Mouse (Mus musculus): ENCODE results near the gene Frem2. TPM values are rescaled to one million over a fixed set of nuclear protein-coding genes. Genes with fewer than 3 reads are reported as not detected.

Frem2 gene
- total RNA-seq, 2 experiments from 2014 or later = 0.94 to 3.9 TPM

DNA sequence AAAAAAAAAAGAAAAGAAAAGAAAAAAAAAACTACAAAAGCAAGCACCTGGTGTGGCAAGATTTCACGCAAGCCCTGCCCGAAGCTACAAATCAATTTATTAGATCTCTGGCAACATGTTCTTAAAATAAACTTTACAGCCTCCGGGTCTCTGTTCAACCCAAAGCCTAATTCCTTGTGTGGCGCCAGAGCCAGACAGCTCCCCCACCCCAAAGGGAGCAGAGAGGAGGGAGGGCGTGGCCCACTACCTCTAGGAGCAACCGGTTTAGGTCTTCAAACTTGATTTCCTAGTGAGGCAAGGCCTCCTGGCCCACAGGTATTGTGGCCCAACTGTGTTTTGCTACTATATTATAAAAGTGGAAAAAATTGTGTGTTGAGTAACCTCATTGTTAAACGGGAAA is 57.8 kb downstream of the Frem2 start:
- H3K4me3 ChIP-seq = no peak overlapping the region
- TF ChIP-seq CTCF (IDR thresholded peaks at IDR 0.05) = no peak
- DNase-seq = no peak
- no peak overlapping the region for H3K27ac ChIP-seq
- intact Hi-C loops (cut with DNase I) = no loop called here

- Histone ChIP-seq H3K27ac (no peak overlapping the region), H3K4me3 (no peak overlapping the region)
- intact Hi-C loops (cut with DNase I) = no loop called here
- TF ChIP-seq CTCF (IDR thresholded peaks at IDR 0.05) = no peak
- DNase-seq = no peak
Measured at GRCm38 (mm10) chr3:53598153-53598800, 58.9 kb downstream of the Frem2 start.

DNA sequence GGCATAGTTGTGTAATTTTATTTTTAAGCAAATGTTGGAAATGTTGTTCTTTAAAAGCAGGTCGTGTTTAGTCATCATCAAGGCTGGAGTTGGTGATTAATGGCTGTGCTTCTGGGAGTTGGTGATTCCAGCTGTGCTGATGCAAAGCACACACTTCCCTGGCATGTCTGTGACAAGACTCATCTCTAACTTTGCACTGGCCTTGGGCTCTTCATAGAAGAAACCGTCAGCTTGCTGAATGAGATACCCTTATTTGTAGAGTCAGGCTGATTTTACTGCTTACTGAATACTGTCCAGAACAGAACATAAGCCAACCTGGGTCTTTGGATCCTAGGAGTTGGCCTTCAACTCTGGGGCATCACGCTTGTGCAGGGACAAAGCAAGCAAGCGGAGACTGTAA is 62.7 kb downstream of the Frem2 start:
- intact Hi-C loops (cut with DNase I) = no loop called here
- no peak for DNase-seq
- Histone ChIP-seq H3K27ac (no peak overlapping the region), H3K4me3 (no peak overlapping the region)
- TF ChIP-seq CTCF (IDR thresholded peaks at IDR 0.05) = no peak

DNA sequence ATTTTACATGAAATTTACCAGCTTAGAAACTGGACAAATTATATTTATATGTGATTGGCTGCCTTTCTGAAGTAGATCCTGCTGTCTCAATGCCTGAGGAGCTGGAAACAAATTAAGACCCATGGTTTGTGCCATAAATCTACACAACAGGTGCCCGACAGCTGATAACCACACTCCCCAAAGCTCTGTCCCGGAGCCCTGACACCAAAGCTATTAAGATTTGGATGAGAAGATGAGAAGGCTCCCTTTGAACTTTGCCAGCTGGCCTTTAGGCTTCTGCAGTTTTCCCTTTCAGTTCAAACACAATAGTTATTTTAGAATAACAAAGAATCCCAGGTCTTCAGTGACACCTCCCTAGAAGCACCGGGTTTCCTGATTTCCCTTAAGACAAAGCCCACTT is 63.4 kb downstream of the Frem2 start:
- H3K4me3 ChIP-seq = no peak overlapping the region
- TF ChIP-seq CTCF (IDR thresholded peaks at IDR 0.05) = no peak
- H3K27ac ChIP-seq = no peak overlapping the region
- DNase-seq = no peak
- intact Hi-C loops (cut with DNase I) = no loop called here

- TF ChIP-seq CTCF (IDR thresholded peaks at IDR 0.05) = no peak
- intact Hi-C loops (cut with DNase I) = no loop called here
- DNase-seq = no peak
- Histone ChIP-seq H3K4me3 (no peak overlapping the region), H3K27ac (no peak overlapping the region)
Measured at GRCm38 (mm10) chr3:53592036-53592435, 65.1 kb downstream of the Frem2 start.

- TF ChIP-seq CTCF (IDR thresholded peaks at IDR 0.05) = peak; percentile 75
- Histone ChIP-seq H3K4me3 (no peak overlapping the region), H3K27ac (no peak overlapping the region)
- intact Hi-C loops (cut with DNase I) = loop anchor here (1.0 to 2.0 kb wide), 2 partner anchors 67 to 139 kb away; partner anchors contain the start of gene Frem2
- peak; percentile 35 for DNase-seq
Measured at GRCm38 (mm10) chr3:53590139-53590621, 67.0 kb downstream of the Frem2 start.

DNA sequence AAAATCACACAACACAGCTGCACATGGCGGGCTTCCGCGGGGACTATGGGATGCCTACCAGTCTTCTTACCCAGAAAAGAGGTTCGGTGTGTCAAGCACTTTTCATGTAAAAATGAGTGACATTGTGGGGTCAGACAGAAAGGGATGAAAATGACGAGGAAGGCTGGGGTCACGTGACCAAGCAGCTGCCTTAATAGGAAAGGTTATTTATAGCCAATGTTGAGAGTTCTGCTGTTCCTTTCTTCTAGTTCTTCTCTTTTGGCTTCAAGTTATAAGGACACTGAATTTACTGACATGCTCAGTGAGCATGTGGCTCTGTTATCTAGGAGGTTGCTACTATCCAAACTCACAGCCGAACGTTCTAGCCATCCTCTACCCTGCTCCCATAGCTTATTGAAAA is 73.9 kb downstream of the Frem2 start:
- DNase-seq = no peak
- no peak for TF ChIP-seq CTCF (IDR thresholded peaks at IDR 0.05)
- intact Hi-C loops (cut with DNase I) = no loop called here

GRCm38 (mm10) chr3:53580596-53581254 is 76.4 kb downstream of the Frem2 start:
- Histone ChIP-seq H3K4me3 (no peak overlapping the region), H3K27ac (no peak overlapping the region)
- intact Hi-C loops (cut with DNase I) = no loop called here
- no peak for TF ChIP-seq CTCF (IDR thresholded peaks at IDR 0.05)
- DNase-seq = no peak

More for the DNA sequence above, 73.9 kb downstream of the Frem2 start:
- no peak overlapping the region for H3K4me3 ChIP-seq
- no peak overlapping the region for H3K27ac ChIP-seq

- no peak for DNase-seq
- TF ChIP-seq CTCF (IDR thresholded peaks at IDR 0.05) = no peak
- Histone ChIP-seq H3K27ac (no peak overlapping the region), H3K4me3 (no peak overlapping the region)
- intact Hi-C loops (cut with DNase I) = no loop called here
Measured at GRCm38 (mm10) chr3:53579121-53579704, 77.9 kb downstream of the Frem2 start.

DNA sequence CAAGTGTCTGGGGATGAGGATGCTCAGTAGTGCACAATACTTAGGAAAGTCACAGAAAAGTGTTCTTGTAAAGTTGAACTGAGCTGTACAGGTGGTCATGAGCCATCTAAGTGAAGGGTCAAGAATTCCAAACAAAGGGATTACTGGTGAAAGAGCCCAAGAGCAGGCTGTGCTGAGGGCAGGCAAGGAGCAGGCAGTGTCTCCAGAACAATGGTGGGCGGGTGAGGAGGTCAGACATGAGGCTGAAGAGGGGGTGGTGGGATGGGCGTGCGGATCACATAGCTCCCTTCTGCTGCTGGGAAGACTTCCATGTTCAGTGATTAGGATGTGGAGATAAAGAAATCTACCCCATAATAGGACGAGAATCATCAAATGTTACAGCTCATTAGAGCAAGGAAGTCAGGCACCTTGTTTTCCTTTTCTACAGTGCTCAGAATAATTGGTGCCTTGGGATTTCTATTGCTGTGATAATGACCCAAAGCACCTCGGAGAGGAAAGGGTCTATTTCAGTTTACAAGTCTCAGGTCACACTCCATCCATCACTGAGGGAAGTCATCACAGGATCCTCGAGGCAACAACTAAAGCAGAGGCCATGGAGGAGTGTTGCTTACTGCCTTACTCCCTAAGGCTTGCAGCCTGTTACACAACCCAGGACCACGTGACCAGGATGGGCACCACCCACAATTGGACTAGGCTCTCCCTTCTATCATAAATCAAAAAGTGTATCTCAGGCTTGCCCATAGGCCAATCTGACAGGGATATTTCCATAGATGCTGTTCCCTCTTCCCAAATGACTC is 80.6 kb downstream of the Frem2 start:
- intact Hi-C loops (cut with DNase I) = no loop called here
- DNase-seq = no peak
- no peak overlapping the region for H3K4me3 ChIP-seq
- TF ChIP-seq CTCF (IDR thresholded peaks at IDR 0.05) = no peak
- no peak overlapping the region for H3K27ac ChIP-seq

DNA sequence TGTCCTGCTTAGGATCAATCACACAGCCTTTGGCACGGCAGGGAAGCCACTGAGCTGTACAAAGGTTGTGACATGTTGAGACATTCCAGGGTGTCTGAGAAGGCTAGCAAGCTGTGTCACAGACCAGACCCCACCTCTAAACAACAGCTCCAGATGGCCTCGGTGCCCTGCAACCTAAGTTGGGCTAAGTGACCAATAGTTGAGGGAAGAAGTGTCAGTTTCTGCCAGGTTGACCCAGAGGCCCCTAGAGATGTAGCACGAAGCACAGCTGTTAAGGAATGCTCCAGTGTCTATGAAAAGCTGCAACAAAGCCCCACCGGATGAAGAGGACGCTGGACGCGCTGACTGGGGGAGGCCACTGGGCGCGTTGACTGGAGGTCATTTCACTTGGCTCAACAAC is 83.0 kb downstream of the Frem2 start:
- intact Hi-C loops (cut with DNase I) = no loop called here
- Histone ChIP-seq H3K27ac (no peak overlapping the region), H3K4me3 (no peak overlapping the region)
- TF ChIP-seq CTCF (IDR thresholded peaks at IDR 0.05) = no peak
- DNase-seq = no peak

- intact Hi-C loops (cut with DNase I) = no loop called here
Measured at GRCm38 (mm10) chr3:53571663-53572062, 85.5 kb downstream of the Frem2 start.

GRCm38 (mm10) chr3:53564521-53564920 is 92.6 kb downstream of the Frem2 start:
- H3K4me3 ChIP-seq = no peak overlapping the region
- H3K27ac ChIP-seq = no peak overlapping the region
- intact Hi-C loops (cut with DNase I) = no loop called here
- no peak for TF ChIP-seq CTCF (IDR thresholded peaks at IDR 0.05)
- DNase-seq = no peak

More at GRCm38 (mm10) chr3:53571663-53572062, 85.5 kb downstream of the Frem2 start:
- Histone ChIP-seq H3K27ac (no peak overlapping the region), H3K4me3 (no peak overlapping the region)
- no peak for TF ChIP-seq CTCF (IDR thresholded peaks at IDR 0.05)
- DNase-seq = no peak

Measured in gastrocnemius, adult 2 months (tissue).